Mouse (Mus musculus) kidney, adult 2 months (tissue): ENCODE measurements around the gene Igfbp2. TPM values are rescaled to one million over a fixed set of nuclear protein-coding genes. Genes with fewer than 3 reads are reported as not detected.

Experiments
- DNase-seq: peaks from one replicate; pipeline ENCODE4 v3.0.0; 2021
- H3K27ac ChIP-seq: fragments of 200-500 bp; 2 replicates; pipeline ENCODE4 v1.5.1; 2012; ENCODE audit warnings: low read depth, low read length, control low read depth, inconsistent platforms; ENCODE audit not compliant: insufficient read depth
- H3K27me3 ChIP-seq: fragments of 200-500 bp; replicated peaks from 2 replicates; pipeline ENCODE4 v1.6.1; 2012; ENCODE audit warnings: mild to moderate bottlenecking, moderate library complexity, low read length, inconsistent platforms; ENCODE audit not compliant: control insufficient read depth, insufficient read depth
- H3K36me3 ChIP-seq: fragments of 200-500 bp; 2 replicates; pipeline ENCODE4 v1.6.1; 2012; ENCODE audit warnings: mild to moderate bottlenecking, moderate library complexity, low read length, inconsistent platforms; ENCODE audit not compliant: control insufficient read depth, insufficient read depth
- H3K4me1 ChIP-seq: fragments of 200-500 bp; 2 replicates; pipeline ENCODE4 v1.6.1; 2011; ENCODE audit warnings: low read length; ENCODE audit not compliant: control insufficient read depth, insufficient read depth
- H3K4me3 ChIP-seq: fragments of 200-500 bp; 2 replicates; pipeline ENCODE4 v1.5.1; 2011; ENCODE audit warnings: mild to moderate bottlenecking, low read depth, low read length, control low read depth; ENCODE audit not compliant: insufficient read depth
- CTCF ChIP-seq: fragments of 200-500 bp; conservative IDR thresholded peaks from 2 replicates; pipeline ENCODE4 v1.5.1; 2011; ENCODE audit warnings: low read depth, mild to moderate bottlenecking, control low read depth, low read length, moderate library complexity, mixed read lengths; ENCODE audit not compliant: insufficient read depth, insufficient read length
- POLR2A ChIP-seq: fragments of 200-500 bp; IDR thresholded peaks from one replicate; pipeline ENCODE4 v1.6.1; 2011; ENCODE audit warnings: low read depth, low read length, control low read depth
- WGBS: fragments of 180-500 bp; shearing (Covaris S2); methylation state at CpG from one replicate; pipeline ENCODE4 v1.1.7; 2018; 5-methylcytosine and 5-hydroxymethylcytosine counted together
- polyA plus RNA-seq: library from polyadenylated mRNA; depleted of rRNA; stranded (reverse); fragments of >200 nt; gene quantifications from 2 replicates; pipeline ENCODE4 v1.2.3, GENCODE M21; 2012

Igfbp2 gene
- polyA plus RNA-seq, 1 experiment = 12.6 TPM

GRCm38 (mm10) chr1:72833563-72833962 is 9.3 kb downstream of the Igfbp2 start:
- H3K27me3 ChIP-seq = no peaks in the 10 kb centered on the region
- TF ChIP-seq CTCF (no peak), POLR2A (no peak)
- no peak overlapping the region for H3K27ac ChIP-seq
- DNase-seq = no peak
- no peaks in the 10 kb centered on the region for H3K36me3 ChIP-seq
- H3K4me3 ChIP-seq = no peak overlapping the region
- no peaks in the 10 kb centered on the region for H3K4me1 ChIP-seq
- WGBS = 75% methylated on average over 4 of the region's 4 CpGs

DNA sequence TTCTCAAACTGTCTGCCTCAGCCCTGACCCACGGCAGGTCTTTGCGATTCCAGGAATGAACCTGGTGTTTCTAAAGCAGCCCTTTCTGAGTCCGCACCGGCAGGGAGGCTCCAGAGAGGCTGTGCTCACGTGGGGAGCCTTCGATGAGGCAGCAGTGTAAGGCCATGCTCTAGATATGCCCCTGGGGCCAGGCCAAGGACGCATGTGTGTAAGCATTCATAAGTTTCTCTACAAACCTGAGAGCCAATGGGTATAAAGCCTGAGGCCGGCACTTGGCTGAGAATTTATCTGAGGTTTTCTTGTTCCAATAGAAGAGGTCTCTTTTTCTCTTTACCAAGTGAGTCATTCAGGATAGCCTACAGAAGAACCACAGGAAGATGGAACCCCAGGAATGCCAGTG is 15.1 kb downstream of the Igfbp2 start:
- no peak for TF ChIP-seq POLR2A
- Histone ChIP-seq H3K4me3 (no peak overlapping the region), H3K27me3 (no peaks in the 10 kb centered on the region), H3K27ac (no peak overlapping the region), H3K36me3 (no peaks in the 10 kb centered on the region), H3K4me1 (no peaks in the 10 kb centered on the region)
- no peak for DNase-seq
- 58% methylated on average over 8 of the region's 8 CpGs for WGBS

- H3K36me3 ChIP-seq = no peaks in the 10 kb centered on the region
- DNase-seq = no peak
- H3K4me1 ChIP-seq = no peaks in the 10 kb centered on the region
- 84% methylated on average over 7 of the region's 7 CpGs for WGBS
- H3K27ac ChIP-seq = no peak overlapping the region
- no peaks in the 10 kb centered on the region for H3K27me3 ChIP-seq
- H3K4me3 ChIP-seq = no peak overlapping the region
- TF ChIP-seq POLR2A (no peak), CTCF (no peak)
Observed at GRCm38 (mm10) chr1:72839791-72840190, 15.5 kb downstream of the Igfbp2 start.

- Histone ChIP-seq H3K36me3 (no peaks in the 10 kb centered on the region), H3K4me1 (no peaks in the 10 kb centered on the region), H3K27ac (no peak overlapping the region), H3K4me3 (no peak overlapping the region), H3K27me3 (no peaks in the 10 kb centered on the region)
- 86% methylated on average over 18 of the region's 18 CpGs for WGBS
- no peak for DNase-seq
- TF ChIP-seq CTCF (no peak), POLR2A (no peak)
Observed at GRCm38 (mm10) chr1:72842666-72843459, 18.6 kb downstream of the Igfbp2 start.

DNA sequence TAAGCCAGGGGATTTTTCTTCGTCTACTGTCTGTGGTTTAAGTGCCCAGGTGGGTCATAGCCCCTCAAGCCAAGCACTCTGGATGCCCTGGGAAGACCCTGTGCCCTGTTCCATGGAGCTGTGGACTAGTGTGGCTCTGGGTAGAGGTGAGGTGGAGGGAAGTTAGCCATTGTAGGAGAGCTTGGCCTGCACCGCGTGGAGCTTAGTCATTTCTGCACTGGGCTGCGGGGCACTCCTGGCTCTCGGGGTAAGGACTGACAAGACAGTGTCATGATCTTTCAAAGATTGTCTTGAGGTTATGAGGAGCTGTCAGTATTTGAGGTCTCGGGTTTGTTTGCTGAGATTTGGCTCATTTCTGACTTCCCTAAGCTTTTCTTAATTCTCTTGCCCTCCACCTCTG is 20.4 kb downstream of the Igfbp2 start:
- Histone ChIP-seq H3K36me3 (no peaks in the 10 kb centered on the region), H3K27me3 (no peaks in the 10 kb centered on the region), H3K27ac (no peak overlapping the region), H3K4me3 (no peak overlapping the region), H3K4me1 (no peaks in the 10 kb centered on the region)
- 92% methylated on average over 6 of the region's 6 CpGs for WGBS
- TF ChIP-seq POLR2A (no peak), CTCF (no peak)
- no peak for DNase-seq

GRCm38 (mm10) chr1:72847849-72848380 is 23.6 kb downstream of the Igfbp2 start:
- WGBS = 89% methylated on average over 4 of the region's 4 CpGs
- Histone ChIP-seq H3K4me1 (no peaks in the 10 kb centered on the region), H3K27ac (no peak overlapping the region), H3K4me3 (no peak overlapping the region), H3K27me3 (no peaks in the 10 kb centered on the region), H3K36me3 (no peaks in the 10 kb centered on the region)
- TF ChIP-seq POLR2A (no peak), CTCF (no peak)
- no peak for DNase-seq

DNA sequence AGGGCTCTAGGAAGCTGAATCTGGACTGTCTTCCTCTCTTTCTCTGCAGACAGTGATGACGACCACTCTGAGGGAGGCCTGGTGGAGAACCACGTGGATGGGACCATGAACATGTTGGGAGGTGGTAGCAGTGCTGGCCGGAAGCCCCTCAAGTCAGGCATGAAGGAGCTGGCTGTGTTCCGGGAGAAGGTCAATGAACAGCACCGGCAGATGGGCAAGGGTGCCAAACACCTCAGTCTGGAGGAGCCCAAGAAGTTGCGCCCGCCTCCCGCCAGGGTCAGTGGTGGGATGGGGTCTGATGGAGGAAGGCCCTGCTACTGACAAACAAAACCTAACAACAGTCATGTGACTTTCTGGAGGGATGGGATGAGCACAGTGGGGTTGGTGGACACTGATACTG is 24.7 kb downstream of the Igfbp2 start:
- Histone ChIP-seq H3K27ac (no peak overlapping the region), H3K36me3 (no peaks in the 10 kb centered on the region), H3K4me3 (no peak overlapping the region), H3K4me1 (no peaks in the 10 kb centered on the region), H3K27me3 (no peaks in the 10 kb centered on the region)
- no peak for DNase-seq
- TF ChIP-seq CTCF = no peak
- no peak for TF ChIP-seq POLR2A
- 83% methylated on average over 8 of the region's 8 CpGs for WGBS
